Mouse (Mus musculus): ENCODE measurements at regions not wholly inside any gene's neighbourhood (a gene's known extent, or its start where the extent isn't known, plus 50 kb on each side); places are given as distances from the start of the nearest gene placed in this dataset.

- no peaks in the 10 kb centered on the region for H3K9me3 ChIP-seq
- no peaks in the 10 kb centered on the region for H3K36me3 ChIP-seq
- no peak for ATAC-seq
- no peaks in the 10 kb centered on the region for H3K27me3 ChIP-seq
- no peak overlapping the region for H3K27ac ChIP-seq
- peaks cover 5% of the 10 kb centered on the region; the same call in 1 of the 2 replicates for H3K4me1 ChIP-seq (replicated peaks)
- no peak overlapping the region for H3K4me2 ChIP-seq (replicated peaks)
- no peak overlapping the region for H3K9ac ChIP-seq (replicated peaks)
- H3K4me3 ChIP-seq (replicated peaks) = no peak overlapping the region
- 94% methylated on average over 2 of the region's 2 CpGs for WGBS
These were observed 611.3 kb downstream of the Dach1 start for GRCm38 (mm10) chr14:97558289-97558688.

- Histone ChIP-seq H3K27me3 (no peaks in the 10 kb centered on the region), H3K27ac (no peak overlapping the region), H3K9me3 (no peaks in the 10 kb centered on the region), H3K4me1 (replicated peaks) (peaks cover 5% of the 10 kb centered on the region; the same call in 1 of the 2 replicates), H3K9ac (replicated peaks) (no peak overlapping the region), H3K4me2 (replicated peaks) (no peak overlapping the region), H3K36me3 (no peaks in the 10 kb centered on the region), H3K4me3 (replicated peaks) (no peak overlapping the region)
- 93% methylated on average over 1 of the region's 1 CpGs for WGBS
- no peak for ATAC-seq
These were observed 611.7 kb downstream of the Dach1 start for GRCm38 (mm10) chr14:97557888-97558287.

GRCm38 (mm10) chr14:97546276-97546675 is 623.3 kb downstream of the Dach1 start:
- H3K4me2 ChIP-seq (replicated peaks) = no peak overlapping the region
- H3K9ac ChIP-seq (replicated peaks) = no peak overlapping the region
- H3K36me3 ChIP-seq = no peaks in the 10 kb centered on the region
- H3K4me3 ChIP-seq (replicated peaks) = no peak overlapping the region
- WGBS = 75% methylated on average over 4 of the region's 4 CpGs
- ATAC-seq = no peak
- no peaks in the 10 kb centered on the region for H3K27me3 ChIP-seq
- no peaks in the 10 kb centered on the region for H3K4me1 ChIP-seq (replicated peaks)
- no peak overlapping the region for H3K27ac ChIP-seq
- H3K9me3 ChIP-seq = no peaks in the 10 kb centered on the region

- Histone ChIP-seq H3K9ac (replicated peaks) (no peak overlapping the region), H3K36me3 (no peaks in the 10 kb centered on the region), H3K4me3 (replicated peaks) (no peak overlapping the region), H3K9me3 (no peaks in the 10 kb centered on the region), H3K4me2 (replicated peaks) (no peak overlapping the region), H3K27me3 (no peaks in the 10 kb centered on the region), H3K4me1 (replicated peaks) (no peaks in the 10 kb centered on the region), H3K27ac (no peak overlapping the region)
- 71% methylated on average over 6 of the region's 6 CpGs for WGBS
- no peak for ATAC-seq
These were observed 625.3 kb downstream of the Dach1 start for GRCm38 (mm10) chr14:97544307-97544706.

GRCm38 (mm10) chr14:97537012-97537411 is 632.6 kb downstream of the Dach1 start:
- WGBS = 71% methylated on average over 5 of the region's 5 CpGs
- no peak for ATAC-seq
- H3K27ac ChIP-seq = no peak overlapping the region
- no peak overlapping the region for H3K4me3 ChIP-seq (replicated peaks)
- H3K9ac ChIP-seq (replicated peaks) = no peak overlapping the region
- no peak overlapping the region for H3K4me2 ChIP-seq (replicated peaks)
- no peaks in the 10 kb centered on the region for H3K36me3 ChIP-seq
- peaks cover 3% of the 10 kb centered on the region; the same call in 1 of the 2 replicates for H3K9me3 ChIP-seq
- no peaks in the 10 kb centered on the region for H3K4me1 ChIP-seq (replicated peaks)
- no peaks in the 10 kb centered on the region for H3K27me3 ChIP-seq

GRCm38 (mm10) chr14:97511318-97511717 is 658.2 kb downstream of the Dach1 start:
- no peak for ATAC-seq
- H3K9me3 ChIP-seq = no peaks in the 10 kb centered on the region
- no peaks in the 10 kb centered on the region for H3K27me3 ChIP-seq
- no peak overlapping the region for H3K27ac ChIP-seq
- no peak overlapping the region for H3K4me2 ChIP-seq (replicated peaks)
- H3K4me1 ChIP-seq (replicated peaks) = 0 out of 2 replicates have a peak, but pooled peaks cover 3% of the 10 kb centered on the region
- H3K4me3 ChIP-seq (replicated peaks) = no peak overlapping the region
- 11% methylated on average over 1 of the region's 1 CpGs for WGBS
- no peaks in the 10 kb centered on the region for H3K36me3 ChIP-seq
- H3K9ac ChIP-seq (replicated peaks) = no peak overlapping the region

GRCm38 (mm10) chr14:97489427-97490347 is 679.9 kb downstream of the Dach1 start:
- WGBS = 90% methylated on average over 10 of the region's 10 CpGs
- Histone ChIP-seq H3K36me3 (no peaks in the 10 kb centered on the region), H3K4me1 (replicated peaks) (no peaks in the 10 kb centered on the region), H3K27me3 (no peaks in the 10 kb centered on the region), H3K4me2 (replicated peaks) (no peak overlapping the region), H3K4me3 (replicated peaks) (no peak overlapping the region), H3K27ac (no peak overlapping the region), H3K9ac (replicated peaks) (no peak overlapping the region), H3K9me3 (no peaks in the 10 kb centered on the region)
- ATAC-seq = no peak; the same call in 1 of the 2 replicates

GRCm38 (mm10) chr14:97478236-97478635 is 691.3 kb downstream of the Dach1 start:
- 84% methylated on average over 5 of the region's 5 CpGs for WGBS
- Histone ChIP-seq H3K9me3 (no peaks in the 10 kb centered on the region), H3K27me3 (no peaks in the 10 kb centered on the region), H3K27ac (no peak overlapping the region), H3K4me2 (replicated peaks) (no peak overlapping the region), H3K4me1 (replicated peaks) (no peaks in the 10 kb centered on the region), H3K4me3 (replicated peaks) (no peak overlapping the region), H3K36me3 (no peaks in the 10 kb centered on the region), H3K9ac (replicated peaks) (no peak overlapping the region)
- ATAC-seq = no peak

GRCm38 (mm10) chr14:97450525-97451235 is 718.9 kb downstream of the Dach1 start:
- 75% methylated on average over 7 of the region's 7 CpGs for WGBS

GRCm38 (mm10) chr14:97448617-97449016 is 720.9 kb downstream of the Dach1 start:
- 87% methylated on average over 2 of the region's 2 CpGs for WGBS
- Histone ChIP-seq H3K4me3 (replicated peaks) (no peak overlapping the region), H3K36me3 (no peaks in the 10 kb centered on the region), H3K9me3 (no peaks in the 10 kb centered on the region), H3K27me3 (no peaks in the 10 kb centered on the region), H3K27ac (no peak overlapping the region), H3K9ac (replicated peaks) (no peak overlapping the region), H3K4me2 (replicated peaks) (no peak overlapping the region), H3K4me1 (replicated peaks) (no peaks in the 10 kb centered on the region)
- ATAC-seq = no peak

More at GRCm38 (mm10) chr14:97450525-97451235, 718.9 kb downstream of the Dach1 start:
- no peaks in the 10 kb centered on the region for H3K4me1 ChIP-seq (replicated peaks)
- no peak overlapping the region for H3K4me3 ChIP-seq (replicated peaks)
- H3K36me3 ChIP-seq = no peaks in the 10 kb centered on the region
- H3K9me3 ChIP-seq = no peaks in the 10 kb centered on the region
- no peaks in the 10 kb centered on the region for H3K27me3 ChIP-seq
- no peak overlapping the region for H3K27ac ChIP-seq
- ATAC-seq = no peak
- no peak overlapping the region for H3K4me2 ChIP-seq (replicated peaks)
- H3K9ac ChIP-seq (replicated peaks) = no peak overlapping the region

GRCm38 (mm10) chr14:97446793-97447192 is 722.8 kb downstream of the Dach1 start:
- no peaks in the 10 kb centered on the region for H3K27me3 ChIP-seq
- H3K9ac ChIP-seq (replicated peaks) = no peak overlapping the region
- no peaks in the 10 kb centered on the region for H3K9me3 ChIP-seq
- 89% methylated on average over 1 of the region's 1 CpGs for WGBS
- H3K36me3 ChIP-seq = no peaks in the 10 kb centered on the region
- no peak overlapping the region for H3K27ac ChIP-seq
- H3K4me2 ChIP-seq (replicated peaks) = no peak overlapping the region
- no peak overlapping the region for H3K4me3 ChIP-seq (replicated peaks)
- ATAC-seq = no peak
- H3K4me1 ChIP-seq (replicated peaks) = no peaks in the 10 kb centered on the region

- Histone ChIP-seq H3K4me1 (replicated peaks) (no peaks in the 10 kb centered on the region), H3K4me2 (replicated peaks) (no peak overlapping the region), H3K36me3 (no peaks in the 10 kb centered on the region), H3K4me3 (replicated peaks) (no peak overlapping the region), H3K27me3 (no peaks in the 10 kb centered on the region), H3K27ac (no peak overlapping the region), H3K9ac (replicated peaks) (no peak overlapping the region), H3K9me3 (no peaks in the 10 kb centered on the region)
- 84% methylated on average over 6 of the region's 6 CpGs for WGBS
- ATAC-seq = no peak
These were observed 729.2 kb downstream of the Dach1 start for GRCm38 (mm10) chr14:97440326-97440725.
